Mouse (Mus musculus): Measurements from ENCODE around the gene Tifab.

DNA sequence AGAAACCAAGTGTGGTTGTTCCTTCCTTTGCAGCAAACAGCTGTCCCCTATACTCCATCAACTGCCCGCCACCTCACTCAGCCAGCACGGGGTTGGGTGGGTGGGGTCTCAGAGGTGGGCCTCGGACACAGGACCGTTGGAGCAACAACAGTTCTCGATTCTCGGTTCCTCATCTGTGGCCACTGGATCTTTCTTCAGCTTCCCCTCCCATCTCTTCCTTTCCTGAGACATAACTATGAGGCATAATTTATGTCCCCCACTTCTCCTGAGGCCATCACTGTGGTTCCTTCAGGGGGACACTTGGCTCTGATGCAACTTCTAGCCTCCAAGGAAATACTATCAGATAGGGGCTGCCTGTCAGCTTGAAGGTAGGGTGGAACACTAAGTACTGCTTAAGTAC lies 15.8 kb downstream of the Tifab start:
- TF ChIP-seq GATA1 (IDR thresholded peaks at IDR 0.05; ENCODE audit: borderline replicate concordance, low read length) (no peak), FLI1 (IDR thresholded peaks at IDR 0.05; ENCODE audit: low read length) (no peak)

All from megakaryocyte, embryonic 14.5 days (primary cell).